Mouse (Mus musculus) mesoderm, embryonic 11.5 days (tissue): ENCODE results near the gene Runx3.
"Not testable (repeated sequence)": the region's sequence is repeated elsewhere in the genome, so short reads cannot be mapped to it uniquely, and the experiment has no call there.

ENCODE experiments used
- DNase-seq: peaks from one replicate; pipeline ENCODE4 v3.0.0-alpha.2; 2012; ENCODE audit warnings: low read depth, low spot score

Gene Runx3

GRCm38 (mm10) chr4:135169096-135169495 lies 48.6 kb downstream of the Runx3 start:
- no peak for DNase-seq

- no peak for DNase-seq
These were observed 49.0 kb downstream of the Runx3 start for GRCm38 (mm10) chr4:135169501-135169900.

GRCm38 (mm10) chr4:135171304-135171875 lies 50.9 kb downstream of the Runx3 start:
- peak; percentile 66 for DNase-seq

DNA sequence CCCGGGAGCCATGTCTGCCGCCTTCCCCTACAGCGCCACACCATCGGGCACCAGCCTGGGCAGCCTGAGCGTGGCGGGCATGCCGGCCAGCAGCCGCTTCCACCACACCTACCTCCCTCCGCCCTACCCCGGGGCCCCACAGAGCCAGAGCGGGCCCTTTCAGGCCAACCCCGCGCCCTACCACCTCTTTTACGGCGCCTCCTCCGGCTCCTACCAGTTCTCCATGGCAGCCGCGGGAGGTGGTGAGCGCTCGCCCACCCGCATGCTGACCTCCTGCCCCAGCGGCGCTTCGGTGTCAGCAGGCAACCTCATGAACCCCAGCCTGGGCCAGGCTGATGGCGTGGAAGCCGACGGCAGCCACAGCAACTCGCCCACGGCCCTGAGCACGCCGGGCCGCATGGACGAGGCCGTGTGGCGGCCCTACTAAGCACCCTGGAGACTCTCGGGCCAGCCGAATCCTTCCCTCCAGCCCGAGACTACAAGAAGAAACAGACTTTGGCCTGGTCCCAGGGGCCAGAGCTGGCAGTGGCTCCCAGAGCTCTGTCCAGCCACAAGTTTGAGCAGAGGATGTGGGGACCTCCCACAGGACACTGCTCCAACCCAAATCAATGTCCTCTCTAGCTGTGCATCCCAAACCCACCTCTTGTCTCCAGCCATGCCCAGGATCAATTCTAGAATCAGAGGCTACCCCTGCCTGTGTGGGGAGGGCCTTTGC lies 55.1 kb downstream of the Runx3 start:
- DNase-seq = no peak

DNA sequence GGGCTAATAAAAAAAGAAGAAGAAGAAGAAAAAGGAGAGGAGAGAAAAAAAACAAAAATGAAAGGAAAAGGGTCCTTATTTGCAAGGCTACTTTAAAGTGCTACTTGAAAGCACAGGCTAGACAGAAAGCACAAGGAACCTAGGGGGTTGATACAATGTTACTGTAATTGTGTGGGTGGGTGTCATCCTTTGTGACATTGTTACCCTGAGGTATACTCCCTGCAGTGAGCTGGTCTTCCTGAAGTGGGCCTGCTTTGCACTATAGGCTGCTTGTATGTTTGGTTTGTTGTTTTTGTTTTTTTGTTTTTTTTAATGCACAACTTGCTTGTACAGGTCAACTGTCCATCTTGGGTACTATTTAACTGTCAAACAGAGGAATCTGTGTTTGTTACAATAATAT lies 57.1 kb downstream of the Runx3 start:
- DNase-seq = no peak

DNA sequence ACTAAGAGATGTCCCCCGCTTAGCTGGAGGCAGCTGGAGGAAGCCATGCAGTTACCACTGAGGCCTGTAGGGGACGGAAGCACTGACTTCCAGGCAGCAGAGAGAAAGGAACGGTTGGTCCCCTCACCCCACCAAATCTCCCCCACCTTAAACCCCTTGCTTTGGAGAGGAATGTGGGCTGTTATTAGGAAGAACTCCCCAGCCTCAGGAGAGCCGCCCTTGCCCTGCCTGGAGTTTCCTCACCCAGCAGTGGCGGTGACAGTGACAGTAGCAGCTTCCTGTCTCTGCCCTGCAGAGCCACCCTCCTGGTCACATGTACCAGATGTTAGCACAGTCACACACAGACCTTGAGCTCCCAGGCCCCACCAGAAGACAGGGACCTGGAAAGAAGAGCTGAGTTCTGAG lies 58.6 kb downstream of the Runx3 start:
- DNase-seq = no peak

GRCm38 (mm10) chr4:135181819-135182218 lies 61.4 kb downstream of the Runx3 start:
- no peak for DNase-seq

- DNase-seq = not testable (repeated sequence)
These were observed 63.8 kb downstream of the Runx3 start for GRCm38 (mm10) chr4:135184277-135184676.

GRCm38 (mm10) chr4:135189452-135190008 lies 69.1 kb downstream of the Runx3 start:
- no peak for DNase-seq

- no peak for DNase-seq
These were observed 69.9 kb downstream of the Runx3 start for GRCm38 (mm10) chr4:135190364-135190763.

DNA sequence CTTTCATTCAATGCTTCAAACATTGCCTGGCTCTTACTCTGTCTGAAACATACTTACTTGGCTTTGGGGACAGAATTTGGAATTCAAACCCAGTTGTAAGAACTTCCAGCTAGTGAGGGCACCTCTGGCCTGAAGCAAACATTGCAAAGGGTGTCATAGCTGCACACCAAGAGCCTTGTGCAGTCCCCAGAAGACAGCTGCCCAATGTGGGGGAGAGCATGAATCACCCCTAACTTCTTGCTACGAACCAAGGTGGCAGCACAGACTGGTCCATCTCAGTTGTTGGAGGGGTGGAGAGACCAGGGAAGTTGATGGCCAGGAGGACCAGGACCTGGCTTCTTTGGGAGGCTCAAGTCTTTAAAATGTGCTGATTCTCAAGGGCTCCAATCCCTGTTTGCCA lies 70.7 kb downstream of the Runx3 start:
- DNase-seq = no peak

- no peak for DNase-seq
These were observed 71.2 kb downstream of the Runx3 start for GRCm38 (mm10) chr4:135191604-135192003.

DNA sequence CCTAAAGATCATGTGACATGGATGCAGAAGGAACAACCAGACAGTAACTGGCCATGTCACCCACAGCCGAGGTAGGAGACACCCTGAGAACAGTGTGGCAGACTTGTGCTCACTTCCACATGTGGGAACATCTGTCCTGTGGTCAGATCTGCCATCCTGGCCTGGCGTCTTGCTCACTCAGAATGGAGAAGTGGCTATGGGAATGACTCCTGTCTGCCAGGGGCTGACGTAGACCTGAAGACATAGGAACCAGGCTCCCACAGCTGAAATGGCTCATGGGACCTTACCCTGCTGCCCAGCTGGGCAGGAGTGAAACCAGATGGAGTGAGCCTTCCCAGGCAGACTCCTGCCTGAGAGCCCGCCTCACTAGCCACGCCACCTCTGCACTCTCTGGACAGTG lies 72.4 kb downstream of the Runx3 start:
- DNase-seq = no peak

DNA sequence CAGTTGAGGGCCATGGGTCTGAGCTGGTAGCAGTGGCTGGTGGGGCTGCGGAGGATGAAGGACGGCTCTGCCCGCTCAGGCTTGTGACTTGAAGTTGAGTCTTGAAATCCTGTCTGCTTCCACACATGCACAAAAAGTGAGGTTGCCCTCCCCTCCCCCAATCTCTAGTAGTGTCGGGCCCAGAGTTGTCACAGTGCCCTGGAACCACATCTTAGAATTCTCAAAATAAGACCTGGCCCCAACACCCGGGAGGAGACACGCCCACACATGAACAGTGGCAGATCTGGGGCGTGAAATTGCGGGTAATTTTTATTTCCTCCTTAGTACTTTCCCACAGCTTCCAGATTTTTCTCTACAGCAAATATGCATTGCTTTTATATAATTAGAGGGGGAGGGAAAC lies 77.4 kb downstream of the Runx3 start:
- DNase-seq = no peak

GRCm38 (mm10) chr4:135201771-135202170 lies 81.3 kb downstream of the Runx3 start:
- DNase-seq = no peak

DNA sequence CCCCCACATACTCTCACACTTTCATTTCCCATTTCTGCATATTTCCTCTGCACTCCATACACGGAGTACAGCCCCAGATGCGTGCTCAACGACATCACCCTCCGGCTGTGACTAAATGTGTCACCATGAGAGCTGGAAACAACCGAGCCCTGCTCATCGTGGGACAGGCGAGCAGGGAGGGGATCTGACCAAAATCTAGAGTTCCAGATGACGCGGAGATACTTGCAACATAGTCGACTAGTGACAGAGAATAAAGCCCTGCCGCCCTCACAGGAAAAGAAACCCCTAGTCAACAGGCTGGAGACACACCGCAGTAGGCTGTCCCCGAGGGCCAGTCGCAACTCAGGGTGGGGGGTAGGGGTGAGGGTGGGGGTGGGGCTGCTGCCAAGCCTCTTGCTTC lies 82.8 kb downstream of the Runx3 start:
- no peak for DNase-seq

GRCm38 (mm10) chr4:135203806-135204560 lies 83.5 kb downstream of the Runx3 start:
- DNase-seq = no peak

DNA sequence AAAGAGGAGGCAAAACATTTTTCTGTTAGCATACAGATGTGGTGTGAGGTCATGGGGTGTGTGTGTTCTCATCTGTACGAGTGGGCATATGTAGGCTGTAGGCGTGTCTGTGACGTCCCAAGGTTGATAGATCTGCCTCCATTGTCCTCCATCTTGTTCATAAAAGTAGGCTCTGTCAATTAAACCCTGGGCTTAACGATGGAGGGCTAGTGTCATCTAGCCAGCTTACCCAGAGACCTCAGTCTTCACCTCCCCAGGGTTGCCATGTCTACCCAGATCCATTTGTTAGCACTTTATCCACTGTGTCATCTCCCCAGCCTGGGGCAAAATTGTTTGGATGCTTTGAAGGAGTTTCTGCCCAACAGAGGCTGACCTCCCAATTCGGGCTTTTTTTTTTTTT lies 84.2 kb downstream of the Runx3 start:
- DNase-seq = no peak

- no peak for DNase-seq
These were observed 84.8 kb downstream of the Runx3 start for GRCm38 (mm10) chr4:135205254-135205653.

GRCm38 (mm10) chr4:135205711-135206600 lies 85.5 kb downstream of the Runx3 start:
- DNase-seq = peak; percentile 88

- DNase-seq = no peak
These were observed 89.4 kb downstream of the Runx3 start for GRCm38 (mm10) chr4:135209846-135210245.
